Mouse (Mus musculus) spleen, adult 12 weeks (tissue): ENCODE data around the gene Nxf3.
"Not testable (repeated sequence)": the region's sequence is repeated elsewhere in the genome, so short reads cannot be mapped to it uniquely, and the experiment has no call there.

Experiments used
- DNase-seq: peaks from one replicate; pipeline ENCODE4 v3.0.0; 2022; ENCODE audit warnings: low spot score

Nxf3 gene

GRCm38 (mm10) chrX:136085155-136085554, at the start of gene Nxf3:
TSS of gene Nxf3 (minus strand) at chrX:136085255.
- no peak for DNase-seq

GRCm38 (mm10) chrX:136127744-136128064, 42.6 kb upstream of the Nxf3 start:
- peak; percentile 48 for DNase-seq

- DNase-seq, result no peak
Observed at GRCm38 (mm10) chrX:136127038-136127743, 42.1 kb upstream of the Nxf3 start.

GRCm38 (mm10) chrX:136115419-136115961, 30.4 kb upstream of the Nxf3 start:
- no peak for DNase-seq

GRCm38 (mm10) chrX:136115015-136115414, 30.0 kb upstream of the Nxf3 start:
- no peak for DNase-seq

GRCm38 (mm10) chrX:136107942-136108341, 22.9 kb upstream of the Nxf3 start:
- no peak for DNase-seq

- DNase-seq, result no peak
Observed at GRCm38 (mm10) chrX:136104724-136105088, 19.7 kb upstream of the Nxf3 start.

GRCm38 (mm10) chrX:136104046-136104723, 19.1 kb upstream of the Nxf3 start:
- no peak for DNase-seq

- no peak for DNase-seq
Observed at GRCm38 (mm10) chrX:136094421-136094820, 9.4 kb upstream of the Nxf3 start.

- DNase-seq, result no peak
Observed at GRCm38 (mm10) chrX:136092497-136093279, 7.6 kb upstream of the Nxf3 start.

- not testable (repeated sequence) for DNase-seq
Observed at GRCm38 (mm10) chrX:136068020-136068419, 17.0 kb downstream of the Nxf3 start, which contains the start of gene Bex2. TSS of gene Bex2 (minus strand) at chrX:136068236.

- not testable (repeated sequence) for DNase-seq
Observed at GRCm38 (mm10) chrX:136067201-136067991, 17.7 kb downstream of the Nxf3 start.

- DNase-seq, result no peak
Observed at GRCm38 (mm10) chrX:136060698-136061097, 24.4 kb downstream of the Nxf3 start.

- DNase-seq, result no peak
Observed at GRCm38 (mm10) chrX:136051219-136051618, 33.8 kb downstream of the Nxf3 start.

- DNase-seq, result no peak
Observed at GRCm38 (mm10) chrX:136047528-136047927, 37.5 kb downstream of the Nxf3 start.

- no peak for DNase-seq
Observed at GRCm38 (mm10) chrX:136043726-136044125, 41.3 kb downstream of the Nxf3 start.

- DNase-seq, result not testable (repeated sequence)
Observed at GRCm38 (mm10) chrX:136032799-136033763, 52.0 kb downstream of the Nxf3 start, which contains the start of gene Arxes1. TSS of gene Arxes1 (plus strand) at chrX:136033367.

- DNase-seq, result no peak
Observed at GRCm38 (mm10) chrX:136030331-136030730, 54.7 kb downstream of the Nxf3 start.
